Mouse (Mus musculus): ENCODE measurements at regions not wholly inside any gene's neighbourhood (a gene's known extent, or its start where the extent isn't known, plus 50 kb on each side); places are given as distances from the start of the nearest gene placed in this dataset.

- no peak for DNase-seq (ENCODE audit: low spot score in 2 of 2)
Measured at GRCm38 (mm10) chr6:44210901-44211300, 544.8 kb upstream of the Tpk1 start.

- no peak for DNase-seq (ENCODE audit: low spot score in 2 of 2)
Measured at GRCm38 (mm10) chr6:44204477-44204876, 538.4 kb upstream of the Tpk1 start.

GRCm38 (mm10) chr6:44203831-44204230 is 537.8 kb upstream of the Tpk1 start:
- DNase-seq (ENCODE audit: low spot score in 2 of 2): no peak

- peak in 1 of 2 experiments; percentile 5 for DNase-seq (ENCODE audit: low spot score in 2 of 2)
Measured at GRCm38 (mm10) chr6:44179927-44180326, 513.8 kb upstream of the Tpk1 start.

Data from frontal cortex, postnatal 36 days (tissue).